ENCODE assay signal across 17 mouse cellular contexts in the genomic region with DNA sequence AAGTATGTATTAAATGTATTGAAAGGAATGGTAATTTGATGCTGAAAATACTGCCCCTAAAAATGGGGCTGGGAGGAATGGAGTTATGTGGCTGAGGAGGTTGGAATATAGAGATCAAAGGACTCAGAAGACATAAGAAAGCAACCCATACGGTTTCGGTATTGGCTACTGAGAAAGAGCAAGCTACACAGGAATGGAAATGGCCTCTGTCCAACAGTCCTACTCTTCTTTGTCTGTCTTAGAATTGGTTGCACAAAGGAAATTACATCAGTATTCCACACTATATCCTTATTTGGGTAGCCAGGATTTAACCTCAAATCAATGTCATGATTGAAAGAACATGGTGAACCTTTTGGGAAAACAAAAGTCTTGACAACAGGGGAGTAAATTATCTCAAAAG.
"Had no signal": no experiment of that assay in that cellular context is flagged by ENCODE, and none has a peak within 500 bp of the region (broad histone marks: within the 10 kb centered on the region; RNA-seq: fewer than 3 reads in every experiment).

No protein-coding gene starts in this region.

- H3K4me3 ChIP-seq: lung, embryonic 15.5 days; megakaryocyte, embryonic 14.5 days; neural tube, embryonic 12.5 days; stomach, embryonic 15.5 days had no signal

- H3K4me1 ChIP-seq: lung, embryonic 15.5 days; megakaryocyte, embryonic 14.5 days; neural tube, embryonic 12.5 days; stomach, embryonic 15.5 days had no signal

- H3K9me3 ChIP-seq: lung, embryonic 15.5 days; megakaryocyte, embryonic 14.5 days; neural tube, embryonic 12.5 days; stomach, embryonic 15.5 days had no signal

- H3K27ac ChIP-seq: lung, embryonic 15.5 days; macrophage; neural tube, embryonic 12.5 days; stomach, embryonic 15.5 days; stomach, postnatal 0 days had no signal

- DNase-seq: liver, postnatal 0 days; lung, adult 2 months; lung, postnatal 14 days; lung, postnatal 36 days; right cerebral cortex, postnatal 14 days; thymus, adult 2 months; thymus, postnatal 25 days; thymus, postnatal 4 days had no signal

- H3K4me2 ChIP-seq: lung, embryonic 15.5 days; midbrain, embryonic 11.5 days; neural tube, embryonic 12.5 days; stomach, embryonic 15.5 days had no signal

- ATAC-seq: liver, postnatal 0 days; lung, postnatal 0 days; midbrain, embryonic 16.5 days had no signal

- H3K36me3 ChIP-seq: lung, embryonic 15.5 days; neural tube, embryonic 12.5 days; stomach, embryonic 15.5 days had no signal

- H3K9ac ChIP-seq: liver, postnatal 0 days; lung, embryonic 15.5 days; neural tube, embryonic 12.5 days; stomach, embryonic 15.5 days had no signal

- H3K27me3 ChIP-seq: lung, embryonic 15.5 days; megakaryocyte, embryonic 14.5 days; neural tube, embryonic 12.5 days; stomach, embryonic 15.5 days had no signal
